Mouse (Mus musculus): ENCODE measurements around the gene Ift27. TPM values are rescaled to one million over a fixed set of nuclear protein-coding genes. Genes with fewer than 3 reads are reported as not detected.
A peak's percentile ranks its signal among the peaks of the same experiment; 100 is the strongest.

Gene Ift27
- polyA plus RNA-seq, 1 experiment from 2014 or later = 57.8 TPM

DNA sequence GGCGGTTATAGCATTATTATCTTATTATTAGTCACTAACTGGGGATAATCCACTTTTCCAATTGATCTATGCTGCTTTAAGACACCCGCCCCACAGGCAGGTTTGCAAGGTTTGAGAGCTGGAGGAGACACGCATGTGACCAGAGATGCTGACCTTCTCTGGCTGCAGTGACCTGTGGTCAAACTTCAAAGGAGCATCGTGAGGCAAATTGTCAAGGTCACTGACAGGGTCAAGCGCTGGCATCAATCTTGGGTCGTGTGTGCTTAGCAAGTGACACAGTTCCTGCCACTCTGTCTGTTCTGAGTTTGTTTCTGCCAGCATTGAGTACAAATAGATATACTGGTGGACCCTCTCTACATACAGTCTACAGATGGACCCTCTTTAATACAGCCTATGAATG lies 39.3 kb downstream of the Ift27 start:
- H3K4me1 ChIP-seq (replicated peaks; ENCODE audit: control insufficient read depth, insufficient read depth, low read length) = no peaks in the 10 kb centered on the region
- H3K9me3 ChIP-seq (ENCODE audit: control insufficient read depth, low read length) = no peaks in the 10 kb centered on the region
- no peak overlapping the region for H3K4me3 ChIP-seq (ENCODE audit: low read depth, low read length)
- H3K4me2 ChIP-seq = no peak overlapping the region
- H3K36me3 ChIP-seq (ENCODE audit: control insufficient read depth, insufficient read depth, low read length) = no peaks in the 10 kb centered on the region
- H3K27ac ChIP-seq (ENCODE audit: low read depth, low read length) = no peak overlapping the region
- ATAC-seq (replicated peaks; ENCODE audit: low FRiP score) = no peak
- DNase-seq (ENCODE audit: low spot score) = no peak
- WGBS = 52% methylated on average over 6 of the region's 6 CpGs
- no peak overlapping the region for H3K9ac ChIP-seq (ENCODE audit: low read depth, low read length)
- H3K27me3 ChIP-seq (replicated peaks; ENCODE audit: control insufficient read depth, insufficient read depth, low read length) = no peaks in the 10 kb centered on the region

DNA sequence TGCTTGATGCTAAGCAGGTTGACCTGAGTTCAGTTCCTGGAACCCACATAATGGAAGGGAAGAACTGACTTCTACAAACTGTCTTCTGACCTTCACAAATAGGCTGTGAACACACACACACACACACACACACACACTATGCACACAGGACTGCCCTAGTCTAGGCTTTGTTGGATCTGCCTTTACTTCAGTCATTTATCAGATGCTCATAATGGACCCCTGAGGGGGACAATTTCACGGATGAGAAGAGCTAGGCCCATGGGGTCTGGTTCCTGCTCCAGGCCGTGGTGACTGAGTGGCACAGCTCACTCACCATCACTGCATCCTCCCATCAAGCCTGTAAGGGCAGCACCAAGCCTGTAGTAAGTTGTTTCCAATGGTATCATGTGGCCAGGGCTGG lies 40.5 kb downstream of the Ift27 start:
- H3K4me1 ChIP-seq (replicated peaks; ENCODE audit: control insufficient read depth, insufficient read depth, low read length) = no peaks in the 10 kb centered on the region
- no peaks in the 10 kb centered on the region for H3K27me3 ChIP-seq (replicated peaks; ENCODE audit: control insufficient read depth, insufficient read depth, low read length)
- no peak overlapping the region for H3K27ac ChIP-seq (ENCODE audit: low read depth, low read length)
- H3K4me2 ChIP-seq = no peak overlapping the region
- no peaks in the 10 kb centered on the region for H3K36me3 ChIP-seq (ENCODE audit: control insufficient read depth, insufficient read depth, low read length)
- DNase-seq (ENCODE audit: low spot score) = no peak
- WGBS = 68% methylated on average over 2 of the region's 2 CpGs
- no peak overlapping the region for H3K4me3 ChIP-seq (ENCODE audit: low read depth, low read length)
- H3K9me3 ChIP-seq (ENCODE audit: control insufficient read depth, low read length) = no peaks in the 10 kb centered on the region
- H3K9ac ChIP-seq (ENCODE audit: low read depth, low read length) = no peak overlapping the region
- ATAC-seq (replicated peaks; ENCODE audit: low FRiP score) = no peak

- DNase-seq (ENCODE audit: low spot score) (peak; percentile 94), ATAC-seq (replicated peaks; ENCODE audit: low FRiP score) (peak; percentile 91)
- H3K4me1 ChIP-seq (replicated peaks; ENCODE audit: control insufficient read depth, insufficient read depth, low read length) = no peaks in the 10 kb centered on the region
- peaks cover 21% of the 10 kb centered on the region for H3K27me3 ChIP-seq (replicated peaks; ENCODE audit: control insufficient read depth, insufficient read depth, low read length)
- no peak within 1 kb of the TSS for H3K27ac ChIP-seq (ENCODE audit: low read depth, low read length)
- no peaks in the 10 kb centered on the region for H3K36me3 ChIP-seq (ENCODE audit: control insufficient read depth, insufficient read depth, low read length)
- H3K9ac ChIP-seq (ENCODE audit: low read depth, low read length) = no peak within 1 kb of the TSS
- H3K4me2 ChIP-seq = peak within 1 kb of the TSS; percentile 53
- no peaks in the 10 kb centered on the region for H3K9me3 ChIP-seq (ENCODE audit: control insufficient read depth, low read length)
- H3K4me3 ChIP-seq (ENCODE audit: low read depth, low read length) = peak within 1 kb of the TSS; percentile 21; the same call in 1 of the 2 replicates
- WGBS = under 1% methylated on average over 42 of the region's 42 CpGs
These were observed 54.2 kb downstream of the Ift27 start, which contains the start of gene Cacng2 for GRCm38 (mm10) chr15:78119704-78120103. Gene Cacng2 (minus strand): TSS chr15:78120028.

GRCm38 (mm10) chr15:78119248-78119647 lies 54.7 kb downstream of the Ift27 start:
- Histone ChIP-seq H3K27ac (ENCODE audit: low read depth, low read length) (no peak overlapping the region), H3K9me3 (ENCODE audit: control insufficient read depth, low read length) (no peaks in the 10 kb centered on the region), H3K27me3 (replicated peaks; ENCODE audit: control insufficient read depth, insufficient read depth, low read length) (peaks cover 21% of the 10 kb centered on the region), H3K9ac (ENCODE audit: low read depth, low read length) (no peak overlapping the region), H3K36me3 (ENCODE audit: control insufficient read depth, insufficient read depth, low read length) (no peaks in the 10 kb centered on the region), H3K4me1 (replicated peaks; ENCODE audit: control insufficient read depth, insufficient read depth, low read length) (no peaks in the 10 kb centered on the region), H3K4me3 (ENCODE audit: low read depth, low read length) (peak overlapping the region; percentile 21; the same call in 1 of the 2 replicates), H3K4me2 (peak overlapping the region; percentile 53)
- no peak for ATAC-seq (replicated peaks; ENCODE audit: low FRiP score)
- DNase-seq (ENCODE audit: low spot score) = no peak
- 11% methylated on average over 39 of the region's 39 CpGs for WGBS

DNA sequence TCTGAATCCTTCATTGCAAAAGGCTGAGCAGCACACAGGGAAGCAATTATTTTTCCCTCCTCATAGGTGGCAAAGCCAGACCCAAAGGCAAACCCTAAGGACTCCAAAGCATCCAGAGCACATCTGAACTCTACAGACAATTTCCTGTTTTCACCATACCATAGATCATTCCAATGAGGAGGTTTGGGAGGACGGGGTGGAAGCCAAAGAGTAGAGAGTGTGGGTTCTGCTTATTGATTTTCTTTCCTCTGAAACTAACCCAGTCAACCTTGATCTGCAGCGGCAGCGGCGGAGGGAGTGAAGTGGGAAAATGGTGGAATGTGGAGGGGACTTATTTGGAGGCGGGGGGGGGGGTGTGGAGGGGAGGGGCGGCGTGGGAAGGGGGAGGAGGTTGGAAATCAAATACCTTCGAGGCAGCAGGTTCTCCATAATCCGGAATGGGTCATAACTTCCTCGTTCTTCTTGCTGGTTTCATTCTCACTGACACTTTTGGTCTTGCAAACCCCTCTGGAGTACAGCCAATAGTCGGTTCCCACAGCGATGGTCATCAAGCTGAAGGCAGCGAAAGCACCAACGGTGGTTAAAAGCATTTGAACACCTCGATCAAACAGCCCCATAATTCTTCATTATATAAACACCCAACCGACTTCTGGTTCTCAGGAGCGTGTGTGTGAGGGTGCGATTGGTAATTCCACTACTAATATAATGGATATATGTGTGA lies 55.5 kb downstream of the Ift27 start:
- peaks cover 21% of the 10 kb centered on the region for H3K27me3 ChIP-seq (replicated peaks; ENCODE audit: control insufficient read depth, insufficient read depth, low read length)

GRCm38 (mm10) chr15:78117731-78118130 lies 56.2 kb downstream of the Ift27 start:
- no peak overlapping the region for H3K27ac ChIP-seq (ENCODE audit: low read depth, low read length)
- peaks cover 21% of the 10 kb centered on the region for H3K27me3 ChIP-seq (replicated peaks; ENCODE audit: control insufficient read depth, insufficient read depth, low read length)
- no peaks in the 10 kb centered on the region for H3K36me3 ChIP-seq (ENCODE audit: control insufficient read depth, insufficient read depth, low read length)
- WGBS = 85% methylated on average over 16 of the region's 16 CpGs
- H3K4me2 ChIP-seq = no peak overlapping the region
- no peak for ATAC-seq (replicated peaks; ENCODE audit: low FRiP score)
- H3K9ac ChIP-seq (ENCODE audit: low read depth, low read length) = no peak overlapping the region
- H3K4me1 ChIP-seq (replicated peaks; ENCODE audit: control insufficient read depth, insufficient read depth, low read length) = no peaks in the 10 kb centered on the region
- H3K4me3 ChIP-seq (ENCODE audit: low read depth, low read length) = no peak overlapping the region
- DNase-seq (ENCODE audit: low spot score) = no peak
- no peaks in the 10 kb centered on the region for H3K9me3 ChIP-seq (ENCODE audit: control insufficient read depth, low read length)

More for the DNA sequence above, 55.5 kb downstream of the Ift27 start:
- Histone ChIP-seq H3K36me3 (ENCODE audit: control insufficient read depth, insufficient read depth, low read length) (no peaks in the 10 kb centered on the region), H3K4me2 (no peak overlapping the region), H3K4me1 (replicated peaks; ENCODE audit: control insufficient read depth, insufficient read depth, low read length) (no peaks in the 10 kb centered on the region), H3K4me3 (ENCODE audit: low read depth, low read length) (no peak overlapping the region), H3K9ac (ENCODE audit: low read depth, low read length) (no peak overlapping the region), H3K27ac (ENCODE audit: low read depth, low read length) (no peak overlapping the region), H3K9me3 (ENCODE audit: control insufficient read depth, low read length) (no peaks in the 10 kb centered on the region)
- no peak for ATAC-seq (replicated peaks; ENCODE audit: low FRiP score)
- no peak for DNase-seq (ENCODE audit: low spot score)
- WGBS = 63% methylated on average over 18 of the region's 18 CpGs

GRCm38 (mm10) chr15:78116936-78117335 lies 57.0 kb downstream of the Ift27 start:
- ATAC-seq (replicated peaks; ENCODE audit: low FRiP score) = no peak
- Histone ChIP-seq H3K27me3 (replicated peaks; ENCODE audit: control insufficient read depth, insufficient read depth, low read length) (peaks cover 21% of the 10 kb centered on the region), H3K4me3 (ENCODE audit: low read depth, low read length) (no peak overlapping the region), H3K4me1 (replicated peaks; ENCODE audit: control insufficient read depth, insufficient read depth, low read length) (no peaks in the 10 kb centered on the region), H3K9ac (ENCODE audit: low read depth, low read length) (no peak overlapping the region), H3K36me3 (ENCODE audit: control insufficient read depth, insufficient read depth, low read length) (no peaks in the 10 kb centered on the region), H3K9me3 (ENCODE audit: control insufficient read depth, low read length) (no peaks in the 10 kb centered on the region), H3K4me2 (no peak overlapping the region), H3K27ac (ENCODE audit: low read depth, low read length) (no peak overlapping the region)
- WGBS = 78% methylated on average over 10 of the region's 10 CpGs
- DNase-seq (ENCODE audit: low spot score) = no peak

- Histone ChIP-seq H3K27ac (ENCODE audit: low read depth, low read length) (no peak overlapping the region), H3K9me3 (ENCODE audit: control insufficient read depth, low read length) (no peaks in the 10 kb centered on the region), H3K9ac (ENCODE audit: low read depth, low read length) (no peak overlapping the region), H3K4me2 (no peak overlapping the region), H3K4me1 (replicated peaks; ENCODE audit: control insufficient read depth, insufficient read depth, low read length) (no peaks in the 10 kb centered on the region), H3K27me3 (replicated peaks; ENCODE audit: control insufficient read depth, insufficient read depth, low read length) (peaks cover 21% of the 10 kb centered on the region), H3K36me3 (ENCODE audit: control insufficient read depth, insufficient read depth, low read length) (no peaks in the 10 kb centered on the region), H3K4me3 (ENCODE audit: low read depth, low read length) (no peak overlapping the region)
- ATAC-seq (replicated peaks; ENCODE audit: low FRiP score) (no peak), DNase-seq (ENCODE audit: low spot score) (no peak)
- 75% methylated on average over 10 of the region's 10 CpGs for WGBS
These were observed 57.7 kb downstream of the Ift27 start for GRCm38 (mm10) chr15:78116244-78116643.
